Mouse (Mus musculus) liver, embryonic 16.5 days (tissue): ENCODE measurements around the gene Magi2. TPM values are rescaled to one million over a fixed set of nuclear protein-coding genes. Genes with fewer than 3 reads are reported as not detected.
"Not testable (repeated sequence)": the region's sequence is repeated elsewhere in the genome, so short reads cannot be mapped to it uniquely, and the experiment has no call there.

Source experiments
- ATAC-seq: fragments of 200-750 bp; cut with Nextera tagmentation; 2 replicates; pipeline ENCODE4 v1.8.0; 2017; ENCODE audit warnings: low read depth, mild to moderate bottlenecking, moderate number of reproducible peaks, moderate library complexity
- H3K27ac ChIP-seq: fragments of 300-500 bp; sonication (generic); 2 replicates; pipeline ENCODE4 v1.5.1; 2014; ENCODE audit warnings: mild to moderate bottlenecking, low read length
- H3K27me3 ChIP-seq: fragments of 300-500 bp; sonication (generic); 2 replicates; pipeline ENCODE4 v1.6.1; 2014; ENCODE audit warnings: low read depth, low read length, mixed read lengths; ENCODE audit not compliant: control insufficient read depth, insufficient read depth
- H3K36me3 ChIP-seq: fragments of 300-500 bp; sonication (generic); 2 replicates; pipeline ENCODE4 v1.6.1; 2014; ENCODE audit warnings: mild to moderate bottlenecking; ENCODE audit not compliant: control insufficient read depth, insufficient read depth
- H3K4me1 ChIP-seq: fragments of 300-500 bp; sonication (generic); 2 replicates; pipeline ENCODE4 v1.6.1; 2014; ENCODE audit warnings: low read depth, low read length, mixed read lengths; ENCODE audit not compliant: control insufficient read depth
- H3K4me2 ChIP-seq: fragments of 300-500 bp; sonication (generic); 2 replicates; pipeline ENCODE4 v1.6.1; 2014; ENCODE audit warnings: low read depth, low read length, mixed read lengths
- H3K4me3 ChIP-seq: fragments of 300-500 bp; sonication (generic); 2 replicates; pipeline ENCODE4 v1.5.1; 2014; ENCODE audit warnings: low read depth, mild to moderate bottlenecking, low read length
- H3K9ac ChIP-seq: fragments of 300-500 bp; sonication (generic); 2 replicates; pipeline ENCODE4 v1.6.1; 2014; ENCODE audit warnings: low read depth, low read length
- H3K9me3 ChIP-seq: fragments of 300-500 bp; sonication (generic); replicated peaks from 2 replicates; pipeline ENCODE4 v1.6.1; 2016; ENCODE audit warnings: low read length; ENCODE audit not compliant: control insufficient read depth
- WGBS: fragments of 180-500 bp; shearing (Covaris S2); extraction: QIAGEN DNeasy Blood & Tissue Kit; methylation state at CpG from one replicate; pipeline ENCODE4 v1.1.7; 2014; ENCODE audit not compliant: insufficient replicate concordance; 5-methylcytosine and 5-hydroxymethylcytosine counted together
- polyA plus RNA-seq: library from polyadenylated mRNA; unstranded; fragments of >200 nt; fragmentation: Nextera tagmentation; extraction: Ambion mirVana; gene quantifications from 2 replicates; pipeline ENCODE4 v1.2.1, GENCODE M21; 2015

The Magi2 gene
- polyA plus RNA-seq, 1 experiment from 2014 or later = 0.34 TPM

DNA sequence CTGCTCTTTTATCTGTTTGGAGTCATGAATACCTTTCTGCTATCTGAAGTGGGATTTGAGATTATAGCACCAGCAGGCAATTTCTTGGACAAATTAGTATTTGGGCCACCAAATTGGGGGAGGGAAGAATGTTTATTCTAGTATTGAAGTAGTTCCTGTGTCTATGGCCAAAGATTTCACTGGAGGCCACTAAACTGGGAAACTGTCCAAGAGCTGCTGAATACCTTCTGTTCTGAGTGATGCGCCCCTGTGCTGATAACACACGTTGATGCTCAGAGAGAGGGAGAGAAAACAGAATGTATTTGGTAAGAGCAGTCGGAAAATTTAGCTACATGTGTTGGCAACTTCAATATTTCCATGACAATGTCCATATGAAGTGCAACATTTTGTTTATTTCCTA is 169.0 kb downstream of the Magi2 start:
- no peaks in the 10 kb centered on the region for H3K4me1 ChIP-seq
- ATAC-seq = no peak
- H3K27ac ChIP-seq = no peak overlapping the region
- no peaks in the 10 kb centered on the region for H3K27me3 ChIP-seq
- WGBS = 46% methylated on average over 3 of the region's 3 CpGs
- H3K4me3 ChIP-seq = no peak overlapping the region
- no peak overlapping the region for H3K9ac ChIP-seq
- H3K36me3 ChIP-seq = no peaks in the 10 kb centered on the region
- H3K4me2 ChIP-seq = no peak overlapping the region
- no peaks in the 10 kb centered on the region for H3K9me3 ChIP-seq

DNA sequence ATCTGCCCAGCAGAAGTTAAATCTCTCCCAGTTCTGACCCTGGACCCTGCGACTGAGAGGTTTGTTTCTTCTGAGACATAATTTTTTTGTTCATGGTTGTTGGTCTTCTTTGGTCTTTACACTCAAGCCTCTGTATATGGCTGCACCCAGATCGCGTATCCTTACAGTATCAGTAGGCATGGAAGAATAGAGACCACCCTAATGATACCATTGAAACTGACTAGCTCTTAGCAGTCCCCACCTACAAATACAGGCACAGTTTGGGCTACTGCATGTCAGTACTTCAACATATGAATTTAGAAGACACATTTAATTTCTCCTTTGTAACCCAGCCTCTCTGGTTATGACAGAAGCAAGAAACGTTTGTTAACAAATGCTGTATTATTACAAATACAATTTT is 173.5 kb downstream of the Magi2 start:
- H3K27ac ChIP-seq = no peak overlapping the region
- WGBS = 61% methylated on average over 4 of the region's 4 CpGs
- H3K9me3 ChIP-seq = no peaks in the 10 kb centered on the region
- no peaks in the 10 kb centered on the region for H3K36me3 ChIP-seq
- H3K4me1 ChIP-seq = no peaks in the 10 kb centered on the region
- no peak overlapping the region for H3K9ac ChIP-seq
- no peak for ATAC-seq
- H3K27me3 ChIP-seq = no peaks in the 10 kb centered on the region
- no peak overlapping the region for H3K4me2 ChIP-seq
- H3K4me3 ChIP-seq = no peak overlapping the region

DNA sequence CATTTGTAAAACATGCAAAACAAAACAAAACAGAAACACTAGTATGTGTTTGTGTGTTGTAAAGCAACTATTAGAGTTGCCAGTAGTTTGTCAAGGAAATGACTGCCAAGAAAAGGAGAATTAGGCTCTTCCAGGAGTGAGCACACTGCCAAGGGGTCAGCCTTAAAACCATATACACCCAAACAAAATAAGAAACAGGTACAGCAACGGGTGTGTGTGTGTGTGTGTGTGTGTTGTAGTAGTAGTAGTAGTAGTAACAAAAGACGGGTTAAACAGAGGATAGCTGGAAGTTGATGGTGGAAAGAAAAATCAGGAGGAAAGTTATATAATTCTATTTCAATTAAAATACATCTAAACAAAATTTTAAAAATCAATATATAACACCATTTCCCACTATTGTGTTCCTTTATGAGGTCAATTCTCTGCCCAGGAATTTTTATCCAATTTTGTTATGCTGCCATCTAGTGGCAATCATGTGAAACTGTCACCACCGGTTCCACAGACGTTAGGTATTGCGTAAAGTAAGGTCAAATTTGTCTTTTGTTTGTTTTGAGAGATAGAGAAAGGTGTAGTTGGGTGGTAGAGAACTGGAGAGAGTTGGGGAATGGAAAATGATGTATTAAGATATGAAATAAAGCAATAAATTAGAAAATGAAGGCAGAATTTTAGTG is 174.0 kb downstream of the Magi2 start:
- no peak overlapping the region for H3K4me2 ChIP-seq
- no peak for ATAC-seq
- no peaks in the 10 kb centered on the region for H3K36me3 ChIP-seq
- no peak overlapping the region for H3K9ac ChIP-seq
- H3K4me1 ChIP-seq = no peaks in the 10 kb centered on the region
- H3K4me3 ChIP-seq = no peak overlapping the region
- H3K27me3 ChIP-seq = no peaks in the 10 kb centered on the region
- 34% methylated on average over 5 of the region's 5 CpGs for WGBS
- H3K9me3 ChIP-seq = no peaks in the 10 kb centered on the region
- H3K27ac ChIP-seq = no peak overlapping the region

DNA sequence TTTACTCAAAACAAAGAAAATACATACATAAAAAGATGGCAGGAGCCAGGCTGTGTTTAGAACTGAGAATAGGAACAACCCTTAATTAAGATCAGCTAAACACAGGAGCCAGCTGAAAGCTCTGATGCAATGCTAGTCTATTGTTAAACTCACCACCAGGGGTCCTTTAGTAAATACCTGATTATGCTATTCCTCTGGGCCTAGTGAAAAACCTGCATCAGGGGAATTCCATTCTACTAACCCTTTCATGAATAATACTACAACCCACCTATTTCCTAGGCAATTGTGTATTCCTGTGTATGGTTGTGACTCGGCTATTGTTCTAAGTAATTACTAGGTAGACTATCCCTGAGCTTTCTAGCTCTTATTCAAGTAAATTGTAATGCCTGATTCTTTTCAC is 177.4 kb downstream of the Magi2 start:
- not testable (repeated sequence) for H3K27ac ChIP-seq, H3K9ac ChIP-seq, ATAC-seq, H3K4me1 ChIP-seq, H3K27me3 ChIP-seq, H3K4me3 ChIP-seq, H3K9me3 ChIP-seq, H3K4me2 ChIP-seq, H3K36me3 ChIP-seq
- 44% methylated on average over 1 of the region's 1 CpGs for WGBS

DNA sequence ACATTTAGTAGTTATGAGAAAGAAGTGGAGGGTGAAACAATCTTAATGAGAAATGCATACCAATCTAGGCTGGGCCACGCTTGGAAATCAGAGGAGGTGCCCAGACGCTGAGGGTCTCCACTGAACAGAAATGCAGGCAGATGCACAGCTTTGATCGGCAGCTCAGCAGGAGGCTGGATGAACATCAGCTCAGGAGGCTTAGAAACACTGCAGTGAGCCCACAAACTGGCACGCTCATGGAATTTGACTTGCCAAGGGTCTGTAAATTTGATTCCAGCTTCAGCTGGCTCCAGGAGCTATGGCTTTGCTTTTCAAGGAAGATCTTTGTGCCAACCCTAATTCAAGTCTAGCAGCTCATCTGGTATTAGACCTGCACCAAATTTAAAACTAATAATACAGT is 187.7 kb downstream of the Magi2 start:
- Histone ChIP-seq H3K4me2 (no peak overlapping the region), H3K9me3 (no peaks in the 10 kb centered on the region), H3K4me1 (no peaks in the 10 kb centered on the region), H3K36me3 (no peaks in the 10 kb centered on the region), H3K27me3 (no peaks in the 10 kb centered on the region), H3K9ac (no peak overlapping the region), H3K4me3 (no peak overlapping the region), H3K27ac (no peak overlapping the region)
- 50% methylated on average over 4 of the region's 4 CpGs for WGBS
- no peak for ATAC-seq

DNA sequence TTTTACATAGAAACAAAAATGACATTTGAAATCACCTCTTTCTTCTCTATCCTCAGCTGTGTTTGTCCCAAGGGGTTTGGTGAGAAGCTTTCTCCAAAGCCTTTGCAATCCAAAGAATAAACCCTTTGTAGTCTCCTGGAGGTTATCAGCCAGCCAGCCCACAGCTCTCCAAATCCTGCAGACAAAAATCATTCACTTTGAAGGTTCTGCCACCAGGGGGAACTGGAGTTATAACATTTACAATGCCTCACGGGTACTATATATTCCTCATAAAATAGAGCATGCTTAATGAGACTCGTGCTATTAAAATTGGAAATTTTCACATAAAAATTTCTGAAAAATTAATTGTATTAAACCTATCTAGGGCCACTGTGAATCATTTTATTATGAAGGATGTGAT is 202.5 kb downstream of the Magi2 start:
- Histone ChIP-seq H3K27me3 (no peaks in the 10 kb centered on the region), H3K36me3 (no peaks in the 10 kb centered on the region), H3K4me1 (no peaks in the 10 kb centered on the region), H3K9ac (no peak overlapping the region), H3K9me3 (no peaks in the 10 kb centered on the region), H3K27ac (no peak overlapping the region), H3K4me2 (no peak overlapping the region), H3K4me3 (no peak overlapping the region)
- 24% methylated on average over 2 of the region's 2 CpGs for WGBS
- no peak for ATAC-seq

GRCm38 (mm10) chr5:19462541-19462940 is 235.7 kb downstream of the Magi2 start:
- Histone ChIP-seq H3K9ac (no peak overlapping the region), H3K4me2 (no peak overlapping the region), H3K4me1 (no peaks in the 10 kb centered on the region), H3K27me3 (no peaks in the 10 kb centered on the region), H3K36me3 (no peaks in the 10 kb centered on the region), H3K4me3 (no peak overlapping the region), H3K27ac (no peak overlapping the region), H3K9me3 (no peaks in the 10 kb centered on the region)
- no peak for ATAC-seq

GRCm38 (mm10) chr5:19465383-19465782 is 238.5 kb downstream of the Magi2 start:
- Histone ChIP-seq H3K27ac (no peak overlapping the region), H3K36me3 (no peaks in the 10 kb centered on the region), H3K27me3 (no peaks in the 10 kb centered on the region), H3K4me2 (no peak overlapping the region), H3K4me3 (no peak overlapping the region), H3K9me3 (no peaks in the 10 kb centered on the region), H3K9ac (no peak overlapping the region), H3K4me1 (no peaks in the 10 kb centered on the region)
- 37% methylated on average over 2 of the region's 2 CpGs for WGBS
- ATAC-seq = no peak

- Histone ChIP-seq H3K9ac (no peak overlapping the region), H3K27ac (no peak overlapping the region), H3K4me2 (no peak overlapping the region), H3K4me1 (no peaks in the 10 kb centered on the region), H3K27me3 (no peaks in the 10 kb centered on the region), H3K36me3 (no peaks in the 10 kb centered on the region), H3K4me3 (no peak overlapping the region), H3K9me3 (no peaks in the 10 kb centered on the region)
- WGBS = 58% methylated on average over 4 of the region's 4 CpGs
- no peak for ATAC-seq
These were observed 246.1 kb downstream of the Magi2 start for GRCm38 (mm10) chr5:19472851-19473439.
